Mouse (Mus musculus): ENCODE data around the gene Alox15.

DNA sequence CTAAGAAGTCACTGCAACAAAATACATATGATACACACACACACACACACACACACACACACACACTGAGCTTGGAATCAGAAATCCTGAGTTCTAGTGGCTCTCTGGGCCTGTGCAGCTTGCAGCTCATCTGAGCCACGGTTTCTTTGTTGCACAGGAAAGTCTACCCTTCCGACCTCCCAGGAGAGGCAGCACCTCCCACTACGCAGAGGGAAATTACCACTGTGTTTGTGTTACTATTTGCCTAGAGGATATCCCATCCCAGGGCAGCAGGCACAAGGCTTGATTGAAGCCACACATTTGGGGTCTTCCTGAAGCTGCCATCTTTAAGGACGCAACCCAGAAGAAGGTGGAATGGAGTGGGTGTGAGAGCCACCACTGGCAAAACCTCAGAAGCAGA lies 54.4 kb downstream of the Alox15 start:
- TF ChIP-seq CTCF (IDR thresholded peaks at IDR 0.05; ENCODE audit: insufficient read depth, low read depth, low read length) (no peak), POLR2A (IDR thresholded peaks at IDR 0.05; ENCODE audit: insufficient read depth, low read depth, low read length) (no peak)
